Mouse (Mus musculus) splenic B cell, adult 2 months (primary cell): ENCODE results near the gene Crispld2.

Source experiments
- DNase-seq: peaks from one replicate; pipeline ENCODE4 v3.0.0-alpha.2; 2011; ENCODE audit warnings: low read depth, low spot score
- H3K27me3 ChIP-seq: 2 replicates; pipeline ENCODE4 v1.6.1; 2012; ENCODE audit warnings: mild to moderate bottlenecking, low read length, moderate library complexity, mixed read lengths; ENCODE audit not compliant: control insufficient read depth, poor library complexity, insufficient read depth, severe bottlenecking
- H3K36me3 ChIP-seq: 2 replicates; pipeline ENCODE4 v1.6.1; 2012; ENCODE audit warnings: mild to moderate bottlenecking, low read length, moderate library complexity, mixed read lengths; ENCODE audit not compliant: control insufficient read depth, poor library complexity, insufficient read depth, severe bottlenecking

Crispld2 gene

DNA sequence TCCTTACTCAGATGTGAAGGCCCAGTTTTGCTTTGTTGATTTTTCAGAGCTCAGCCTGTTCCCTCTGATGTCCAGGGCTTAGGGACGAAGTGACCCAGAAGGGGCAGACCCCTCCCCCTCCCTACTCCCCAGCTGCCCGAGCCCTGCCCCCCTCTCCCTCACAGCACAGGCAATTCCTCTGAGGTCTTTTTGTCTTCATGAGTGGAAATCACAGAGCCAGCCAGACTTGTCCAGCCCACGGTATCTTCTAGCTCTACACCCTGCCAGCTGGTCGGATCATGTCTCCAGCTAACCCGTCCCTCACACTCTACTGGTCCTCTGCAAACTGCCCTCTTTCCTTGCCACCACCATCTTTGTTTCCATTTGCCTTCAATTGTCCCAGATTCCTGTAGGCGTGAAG, 42.2 kb downstream of the Crispld2 start:
- Histone ChIP-seq H3K27me3 (no peaks in the 10 kb centered on the region), H3K36me3 (no peaks in the 10 kb centered on the region)
- DNase-seq = no peak

DNA sequence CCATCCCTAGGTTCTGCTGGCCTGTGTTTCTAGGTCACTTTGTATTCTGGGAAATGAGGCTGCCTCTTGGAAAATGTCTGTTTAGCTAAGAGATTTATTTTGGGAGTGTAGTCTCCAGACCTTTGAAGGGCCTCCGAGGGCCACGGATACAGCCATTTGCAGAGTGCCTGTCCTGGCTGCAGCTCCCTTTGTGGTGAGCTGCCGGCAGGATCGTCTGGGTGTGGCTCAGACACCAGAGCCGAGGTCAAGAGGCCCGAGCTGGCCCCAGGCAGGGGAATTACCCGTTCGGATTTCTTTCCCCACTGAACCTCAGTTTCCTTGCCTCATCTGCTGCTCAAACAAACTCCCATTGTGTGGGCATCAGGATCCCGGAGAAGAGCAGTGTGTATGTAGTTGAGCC, 43.9 kb downstream of the Crispld2 start:
- Histone ChIP-seq H3K27me3 (no peaks in the 10 kb centered on the region), H3K36me3 (no peaks in the 10 kb centered on the region)
- DNase-seq = no peak

- no peak for DNase-seq
- Histone ChIP-seq H3K36me3 (no peaks in the 10 kb centered on the region), H3K27me3 (no peaks in the 10 kb centered on the region)
These were observed 44.3 kb downstream of the Crispld2 start for GRCm38 (mm10) chr8:120036578-120036977.

GRCm38 (mm10) chr8:120037199-120037598, 45.0 kb downstream of the Crispld2 start:
- DNase-seq = no peak
- Histone ChIP-seq H3K36me3 (no peaks in the 10 kb centered on the region), H3K27me3 (no peaks in the 10 kb centered on the region)

GRCm38 (mm10) chr8:120037611-120038010, 45.4 kb downstream of the Crispld2 start:
- Histone ChIP-seq H3K27me3 (no peaks in the 10 kb centered on the region), H3K36me3 (no peaks in the 10 kb centered on the region)
- no peak for DNase-seq

DNA sequence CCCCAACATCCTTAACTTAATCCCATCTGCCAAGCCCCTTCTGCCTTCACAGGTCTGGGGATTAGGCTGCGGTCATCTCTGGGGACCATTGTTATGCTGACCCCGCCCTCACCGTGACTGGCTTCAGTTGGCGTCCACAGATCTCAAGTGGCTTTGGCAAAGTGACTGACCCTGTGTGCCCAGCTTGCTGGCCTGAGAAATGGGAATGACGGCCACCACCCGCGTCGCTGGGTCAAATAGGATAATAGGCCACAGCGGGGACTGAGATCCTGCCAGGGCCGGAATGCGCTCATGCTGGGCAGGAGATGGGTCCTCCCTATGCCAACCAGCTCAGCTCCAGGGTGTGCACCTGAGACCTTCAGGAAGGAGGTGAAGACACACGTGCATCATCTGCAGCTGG, 46.5 kb downstream of the Crispld2 start:
- H3K27me3 ChIP-seq = no peaks in the 10 kb centered on the region
- no peaks in the 10 kb centered on the region for H3K36me3 ChIP-seq
- no peak for DNase-seq

GRCm38 (mm10) chr8:120039313-120039919, 47.2 kb downstream of the Crispld2 start:
- DNase-seq = no peak
- no peaks in the 10 kb centered on the region for H3K36me3 ChIP-seq

DNA sequence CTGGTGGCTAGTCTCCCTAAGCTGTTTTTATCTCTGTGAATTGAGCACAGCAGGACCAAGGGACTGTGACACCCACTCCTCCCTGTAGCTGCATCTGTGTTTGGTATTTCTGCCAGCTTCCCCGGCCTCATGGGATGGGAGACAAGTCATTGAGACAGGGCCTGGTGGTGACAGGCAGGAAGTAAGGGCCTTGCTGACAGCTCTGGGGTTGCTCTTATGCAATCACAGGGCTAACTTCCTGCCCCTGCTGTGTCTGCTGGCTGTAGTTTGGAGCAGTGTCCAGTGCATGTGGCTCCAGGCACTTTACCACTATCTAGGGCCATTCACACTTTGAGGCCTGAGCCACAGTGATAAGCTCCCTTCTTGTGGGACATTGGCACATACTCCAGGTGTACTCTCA, 48.6 kb downstream of the Crispld2 start:
- H3K36me3 ChIP-seq = no peaks in the 10 kb centered on the region
- no peak for DNase-seq

More at GRCm38 (mm10) chr8:120039313-120039919, 47.2 kb downstream of the Crispld2 start:
- H3K27me3 ChIP-seq = no peaks in the 10 kb centered on the region

DNA sequence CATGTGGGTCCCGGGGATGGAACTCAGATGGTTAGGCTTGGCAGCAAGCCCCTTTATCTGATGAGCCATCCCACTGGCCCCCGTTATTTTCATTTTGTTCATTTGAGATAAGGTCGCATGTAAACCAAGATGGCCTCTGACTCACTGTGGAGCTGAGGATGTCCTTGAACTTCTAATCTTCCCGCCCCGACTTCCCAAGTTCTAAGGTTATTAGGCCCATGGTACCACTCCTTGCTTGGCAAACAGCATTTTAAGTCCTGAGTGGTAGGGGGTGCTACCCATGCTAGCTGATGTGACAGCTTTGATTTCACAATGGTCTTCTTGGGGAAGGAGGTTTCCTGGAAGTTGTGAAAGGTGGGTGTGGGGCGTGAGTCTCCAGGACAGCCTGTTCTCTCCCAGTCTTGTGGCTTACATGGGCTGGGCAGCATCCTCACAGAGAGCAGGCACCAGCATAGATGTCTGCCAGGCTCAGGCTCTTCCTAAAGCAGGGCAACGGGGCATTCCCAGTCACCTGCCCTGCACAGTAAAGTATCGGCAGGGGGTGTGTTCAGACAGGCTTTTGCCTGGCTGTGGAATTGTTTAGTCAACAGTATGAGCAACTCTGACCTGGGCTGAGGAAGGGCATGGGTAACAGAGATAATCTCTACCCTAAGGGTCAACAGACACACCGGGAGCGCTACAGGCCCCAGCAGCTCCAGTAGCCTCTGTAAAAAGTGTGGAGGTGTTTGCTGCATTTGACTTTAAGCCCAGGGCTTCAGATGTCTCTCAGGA, 50.5 kb downstream of the Crispld2 start:
- H3K36me3 ChIP-seq = no peaks in the 10 kb centered on the region

More for the DNA sequence above, 48.6 kb downstream of the Crispld2 start:
- no peaks in the 10 kb centered on the region for H3K27me3 ChIP-seq

GRCm38 (mm10) chr8:120044907-120045306, 52.7 kb downstream of the Crispld2 start:
- H3K27me3 ChIP-seq = no peaks in the 10 kb centered on the region
- no peak for DNase-seq
- no peaks in the 10 kb centered on the region for H3K36me3 ChIP-seq

More for the DNA sequence above, 50.5 kb downstream of the Crispld2 start:
- H3K27me3 ChIP-seq = no peaks in the 10 kb centered on the region
- no peak for DNase-seq

GRCm38 (mm10) chr8:120045471-120045870, 53.2 kb downstream of the Crispld2 start:
- no peak for DNase-seq
- H3K27me3 ChIP-seq = no peaks in the 10 kb centered on the region
- H3K36me3 ChIP-seq = no peaks in the 10 kb centered on the region

DNA sequence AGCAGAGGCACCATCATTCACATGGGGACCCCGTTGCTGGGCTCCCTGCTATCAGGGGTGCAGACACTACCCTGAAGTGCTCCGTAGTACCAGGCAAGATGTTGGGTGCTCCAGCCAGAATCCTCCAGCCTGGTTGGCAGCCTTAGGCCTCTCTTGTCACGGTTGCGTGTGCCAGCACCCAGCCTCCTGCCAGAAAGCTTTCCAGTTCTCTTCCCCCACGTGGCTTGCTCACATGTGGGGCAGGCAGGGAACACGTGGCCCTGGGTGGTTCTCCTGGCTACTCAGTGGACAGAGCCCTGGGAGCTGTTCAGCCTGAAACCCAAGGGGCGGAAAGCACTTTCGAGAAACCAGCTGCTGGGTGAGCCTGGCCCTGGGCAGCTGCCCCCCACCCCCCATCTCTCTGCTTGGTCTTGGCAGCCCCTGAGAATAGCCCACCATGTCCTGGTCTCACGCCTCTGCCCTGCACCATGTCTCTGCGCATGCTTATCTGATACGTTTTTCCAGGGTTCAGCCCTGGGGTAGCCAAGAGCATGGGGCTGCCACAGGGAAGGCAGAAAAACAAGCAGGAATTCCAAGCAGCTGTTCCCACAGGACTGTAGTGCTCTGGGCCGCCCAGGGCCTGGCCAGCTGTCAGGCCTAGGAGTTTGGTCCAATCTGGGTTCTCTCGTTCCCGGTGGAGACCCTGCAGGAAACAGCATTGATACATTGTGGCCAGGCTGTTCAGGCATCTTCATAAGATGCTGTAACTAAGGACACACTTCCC, 54.2 kb downstream of the Crispld2 start:
- no peaks in the 10 kb centered on the region for H3K36me3 ChIP-seq
- DNase-seq = no peak
- H3K27me3 ChIP-seq = no peaks in the 10 kb centered on the region

GRCm38 (mm10) chr8:120049949-120050348, 57.7 kb downstream of the Crispld2 start:
- H3K36me3 ChIP-seq = no peaks in the 10 kb centered on the region
- H3K27me3 ChIP-seq = no peaks in the 10 kb centered on the region
- DNase-seq = peak; percentile 48

DNA sequence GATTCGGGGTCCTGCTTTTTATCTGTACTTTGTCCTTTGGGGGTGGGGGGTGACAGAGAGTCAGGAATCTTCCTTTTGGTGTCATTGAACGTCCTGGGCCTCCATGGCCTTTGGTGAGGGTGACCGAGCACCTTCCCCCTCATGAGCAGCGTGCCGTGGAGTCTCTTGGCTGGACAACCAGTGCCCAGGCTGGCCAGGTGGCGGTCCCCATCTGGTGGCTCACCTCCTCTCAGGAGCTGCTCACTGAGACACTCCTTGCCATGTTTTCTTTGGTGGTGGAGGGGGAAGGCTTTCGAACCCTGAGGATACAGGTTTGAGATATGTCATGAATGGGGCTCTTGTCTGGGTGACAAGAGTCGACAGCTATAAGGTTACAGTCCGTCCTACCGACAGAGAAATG, 58.1 kb downstream of the Crispld2 start:
- DNase-seq = no peak
- no peaks in the 10 kb centered on the region for H3K27me3 ChIP-seq
- H3K36me3 ChIP-seq = no peaks in the 10 kb centered on the region

GRCm38 (mm10) chr8:120051006-120051405, 58.8 kb downstream of the Crispld2 start:
- DNase-seq = no peak

More at GRCm38 (mm10) chr8:120051006-120051405, 58.8 kb downstream of the Crispld2 start:
- no peaks in the 10 kb centered on the region for H3K36me3 ChIP-seq
- H3K27me3 ChIP-seq = no peaks in the 10 kb centered on the region
